Mouse (Mus musculus) spleen, postnatal 36 days (tissue): ENCODE measurements around the gene Adgrg7.

Experiments used
- DNase-seq, 2 experiments: peaks; one replicate each; pipeline ENCODE4 v3.0.0; 2022; ENCODE audit warnings: low spot score in 2 of 2, mixed read lengths in 1 of 2

Gene Adgrg7

GRCm38 (mm10) chr16:56710071-56710470 is 85.6 kb downstream of the Adgrg7 start:
- no peak for DNase-seq

GRCm38 (mm10) chr16:56705731-56706130 is 89.9 kb downstream of the Adgrg7 start:
- no peak for DNase-seq

DNA sequence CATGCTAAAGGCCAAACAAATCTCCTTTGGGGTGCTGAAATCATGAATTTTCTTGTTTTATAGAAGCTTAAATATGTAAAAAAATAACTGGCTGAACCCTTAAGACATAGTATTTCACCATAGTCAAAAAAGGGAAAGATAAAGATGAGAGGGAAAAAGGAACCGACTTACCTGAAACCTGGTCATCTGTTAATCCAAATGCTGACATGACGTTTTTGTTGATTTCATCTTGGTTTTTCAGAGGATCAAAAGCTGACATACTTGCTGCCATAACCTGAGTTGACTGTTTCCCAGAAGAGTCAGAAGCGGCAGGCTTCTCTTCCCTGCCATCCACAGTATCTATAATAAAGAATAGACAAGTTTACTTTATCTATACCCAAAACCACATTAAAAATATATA is 94.8 kb downstream of the Adgrg7 start:
- no peak for DNase-seq

- DNase-seq: no peak
Measured at GRCm38 (mm10) chr16:56696448-56696847, 99.2 kb downstream of the Adgrg7 start.

DNA sequence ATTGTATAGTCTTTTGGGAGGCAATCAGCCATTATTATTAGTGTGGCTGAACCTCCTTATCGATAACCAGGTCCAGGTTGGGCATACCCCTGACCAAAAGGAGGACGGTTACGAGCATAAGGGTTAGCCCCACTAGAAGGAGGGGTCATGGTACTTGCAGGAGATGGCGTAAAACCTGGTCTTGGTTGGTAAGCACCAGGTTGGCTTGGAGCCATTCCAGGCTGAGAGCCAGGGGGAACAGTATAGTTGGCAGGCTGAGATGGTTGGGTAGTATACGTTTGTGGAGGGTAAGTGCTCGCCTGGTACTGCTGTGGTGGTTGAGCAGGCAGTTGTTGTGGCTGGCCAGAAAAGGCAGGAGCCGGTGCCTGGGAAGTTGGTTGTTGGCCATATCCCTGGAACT is 104.9 kb downstream of the Adgrg7 start:
- no peak for DNase-seq

DNA sequence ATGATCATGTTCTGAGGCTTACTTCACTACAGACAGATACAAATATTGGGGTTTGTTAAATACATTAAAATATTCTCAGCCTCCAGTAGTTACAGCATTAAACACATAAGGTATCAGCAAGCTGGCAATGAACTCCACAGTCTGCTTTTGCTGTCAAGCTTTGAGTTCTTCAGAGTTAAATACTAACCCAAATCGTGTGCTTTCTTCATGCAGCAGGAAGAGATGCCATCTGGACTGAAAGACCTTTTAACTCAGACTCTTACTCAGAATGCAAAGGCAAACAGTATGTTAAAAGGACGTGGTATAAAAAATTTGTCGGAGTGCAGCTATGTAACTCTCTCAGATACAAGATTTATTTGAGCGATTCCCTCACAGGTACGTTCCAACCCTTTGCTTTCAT is 108.9 kb downstream of the Adgrg7 start:
- no peak for DNase-seq

- no peak for DNase-seq
Measured at GRCm38 (mm10) chr16:56681010-56681645, 114.5 kb downstream of the Adgrg7 start.

DNA sequence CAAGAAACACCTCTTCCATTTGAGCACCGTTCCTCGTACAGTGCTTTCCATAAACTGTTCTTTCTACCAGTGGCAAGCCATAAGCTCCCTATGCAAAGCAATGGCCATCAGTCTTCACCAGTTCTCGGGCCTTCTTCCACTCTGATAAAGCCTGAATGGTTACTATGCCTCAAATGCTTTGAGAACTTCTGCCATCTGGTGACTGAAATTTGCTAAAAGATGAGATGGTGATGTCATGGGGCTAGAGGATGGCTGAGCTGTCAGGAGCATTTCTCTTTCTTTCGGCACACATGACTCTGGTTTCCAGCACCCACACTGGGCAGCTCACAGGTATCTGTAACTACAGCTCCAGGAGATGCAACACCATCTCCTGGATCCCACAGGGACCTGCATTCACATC is 118.5 kb downstream of the Adgrg7 start:
- DNase-seq: no peak
